Mouse (Mus musculus): ENCODE results near the gene Gm45808. TPM values are rescaled to one million over a fixed set of nuclear protein-coding genes. Genes with fewer than 3 reads are reported as not detected.
"Not testable (repeated sequence)": the region's sequence is repeated elsewhere in the genome, so short reads cannot be mapped to it uniquely, and the experiment has no call there.

The Gm45808 gene
- polyA plus RNA-seq, 1 experiment from 2014 or later: not detected

DNA sequence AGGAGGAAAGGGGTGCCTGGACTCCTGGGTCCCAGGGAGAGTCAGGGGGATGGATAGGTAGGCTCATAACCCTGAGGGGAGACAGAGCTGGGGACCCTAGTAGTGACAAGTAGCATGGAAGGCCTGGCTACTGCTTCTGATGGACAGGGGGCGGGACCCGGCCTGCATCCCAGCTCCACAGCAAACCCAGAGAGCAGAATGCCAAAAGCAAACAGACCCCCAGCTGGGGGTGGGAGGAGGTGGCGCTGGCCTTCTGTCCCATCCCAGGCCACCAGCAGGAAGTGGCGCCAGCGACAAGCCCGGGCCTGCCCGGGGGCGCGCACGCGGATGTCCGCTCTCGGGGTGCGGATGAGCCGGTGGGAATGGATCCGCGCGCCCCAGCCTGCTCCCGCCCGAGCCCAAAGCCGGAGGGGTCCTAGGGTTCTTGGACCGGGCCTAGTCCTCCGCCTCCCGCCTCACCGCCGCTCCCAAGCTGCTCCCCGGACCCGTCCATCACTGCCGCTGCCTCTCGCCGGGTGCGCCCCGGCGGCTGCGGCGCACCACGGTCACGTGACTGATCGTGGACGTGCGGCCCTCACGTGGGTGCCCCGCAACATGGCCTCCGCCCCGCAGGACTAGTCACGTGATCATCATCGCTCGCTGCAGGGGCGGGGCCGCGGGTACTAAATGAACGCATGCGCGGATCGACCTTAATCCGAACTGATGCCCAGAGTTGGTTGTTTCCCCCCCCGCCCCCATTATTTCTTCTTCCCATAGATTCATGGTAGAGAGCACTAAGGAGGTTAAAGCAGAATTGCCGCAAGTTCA, 20.1 kb downstream of the Gm45808 start, which contains the start of gene Bax:
Bax (minus strand) TSS at position 616 of the 807 bp plus-strand sequence.
- peak; percentile 99 for DNase-seq (ENCODE audit: low spot score, missing footprints)
- H3K4me3 ChIP-seq (ENCODE audit: low read depth, low read length): peak within 1 kb of the TSS; percentile 87
- H3K4me1 ChIP-seq (ENCODE audit: control insufficient read depth, insufficient read depth, low read length): peaks cover 12% of the 10 kb centered on the region
- H3K36me3 ChIP-seq (ENCODE audit: control insufficient read depth, insufficient read depth, low read length): peaks cover 7% of the 10 kb centered on the region; the same call in 1 of the 2 replicates
- H3K9me3 ChIP-seq (ENCODE audit: control insufficient read depth, low read length): no peaks in the 10 kb centered on the region
- ATAC-seq (ENCODE audit: low FRiP score): peak; percentile 86
- H3K27me3 ChIP-seq (ENCODE audit: control insufficient read depth, insufficient read depth, low read length): no peaks in the 10 kb centered on the region
- peak within 1 kb of the TSS; percentile 88 for H3K9ac ChIP-seq (ENCODE audit: low read length)
- H3K27ac ChIP-seq (ENCODE audit: low read depth, low read length): peak within 1 kb of the TSS; percentile 14; the same call in 1 of the 2 replicates
- H3K4me2 ChIP-seq: peak within 1 kb of the TSS; percentile 95
- under 1% methylated on average over 57 of the region's 58 CpGs for WGBS

DNA sequence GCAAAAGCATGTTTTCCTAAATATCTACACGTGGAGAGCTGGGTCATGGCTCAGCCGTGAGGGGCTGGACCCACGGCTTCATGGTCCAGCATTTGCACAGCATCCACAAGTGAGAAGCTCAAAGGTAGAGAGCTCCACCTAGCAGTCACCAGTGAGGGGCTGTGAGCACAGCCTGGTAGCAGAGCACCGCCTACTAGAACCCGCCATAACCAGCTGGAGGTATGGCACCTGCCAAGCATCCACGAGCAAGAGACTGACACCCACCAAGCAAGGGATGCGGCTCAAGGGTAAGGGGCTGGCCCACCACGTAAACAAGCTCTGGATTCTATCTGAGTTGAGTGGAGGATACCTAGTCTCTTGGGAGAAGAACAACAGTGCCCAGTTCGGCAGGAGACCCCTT, 21.1 kb downstream of the Gm45808 start:
- Histone ChIP-seq H3K36me3 (ENCODE audit: control insufficient read depth, insufficient read depth, low read length) (peaks cover 7% of the 10 kb centered on the region; the same call in 1 of the 2 replicates), H3K4me1 (ENCODE audit: control insufficient read depth, insufficient read depth, low read length) (peaks cover 14% of the 10 kb centered on the region), H3K4me3 (ENCODE audit: low read depth, low read length) (peak overlapping the region; percentile 87), H3K27me3 (ENCODE audit: control insufficient read depth, insufficient read depth, low read length) (no peaks in the 10 kb centered on the region), H3K4me2 (peak overlapping the region; percentile 95), H3K9ac (ENCODE audit: low read length) (peak overlapping the region; percentile 88), H3K9me3 (ENCODE audit: control insufficient read depth, low read length) (no peaks in the 10 kb centered on the region), H3K27ac (ENCODE audit: low read depth, low read length) (no peak overlapping the region)
- 85% methylated on average over 9 of the region's 9 CpGs for WGBS
- no peak for DNase-seq (ENCODE audit: low spot score, missing footprints)
- ATAC-seq (ENCODE audit: low FRiP score): no peak

DNA sequence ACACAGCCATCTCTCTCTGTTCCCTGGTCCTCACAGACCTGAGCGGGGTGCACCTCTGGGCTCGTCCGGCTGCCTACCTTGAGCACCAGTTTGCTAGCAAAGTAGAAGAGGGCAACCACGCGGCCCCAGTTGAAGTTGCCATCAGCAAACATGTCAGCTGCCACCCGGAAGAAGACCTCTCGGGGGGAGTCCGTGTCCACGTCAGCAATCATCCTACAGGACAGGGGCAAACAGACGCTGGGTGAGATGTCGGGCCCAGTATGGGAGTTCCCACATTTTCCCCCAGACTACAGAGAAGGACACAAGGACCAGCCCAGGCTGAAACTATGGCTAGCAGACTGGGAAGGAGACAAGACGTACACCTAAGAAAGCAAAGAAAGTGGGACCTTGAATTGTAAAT, 21.5 kb downstream of the Gm45808 start:
- Histone ChIP-seq H3K4me3 (ENCODE audit: low read depth, low read length) (no peak overlapping the region), H3K36me3 (ENCODE audit: control insufficient read depth, insufficient read depth, low read length) (peaks cover 7% of the 10 kb centered on the region; the same call in 1 of the 2 replicates), H3K9me3 (ENCODE audit: control insufficient read depth, low read length) (no peaks in the 10 kb centered on the region), H3K4me2 (no peak overlapping the region), H3K4me1 (ENCODE audit: control insufficient read depth, insufficient read depth, low read length) (peaks cover 19% of the 10 kb centered on the region), H3K27ac (ENCODE audit: low read depth, low read length) (no peak overlapping the region), H3K27me3 (ENCODE audit: control insufficient read depth, insufficient read depth, low read length) (no peaks in the 10 kb centered on the region), H3K9ac (ENCODE audit: low read length) (no peak overlapping the region)
- WGBS: 96% methylated on average over 12 of the region's 12 CpGs
- DNase-seq (ENCODE audit: low spot score, missing footprints) (no peak), ATAC-seq (ENCODE audit: low FRiP score) (no peak)

DNA sequence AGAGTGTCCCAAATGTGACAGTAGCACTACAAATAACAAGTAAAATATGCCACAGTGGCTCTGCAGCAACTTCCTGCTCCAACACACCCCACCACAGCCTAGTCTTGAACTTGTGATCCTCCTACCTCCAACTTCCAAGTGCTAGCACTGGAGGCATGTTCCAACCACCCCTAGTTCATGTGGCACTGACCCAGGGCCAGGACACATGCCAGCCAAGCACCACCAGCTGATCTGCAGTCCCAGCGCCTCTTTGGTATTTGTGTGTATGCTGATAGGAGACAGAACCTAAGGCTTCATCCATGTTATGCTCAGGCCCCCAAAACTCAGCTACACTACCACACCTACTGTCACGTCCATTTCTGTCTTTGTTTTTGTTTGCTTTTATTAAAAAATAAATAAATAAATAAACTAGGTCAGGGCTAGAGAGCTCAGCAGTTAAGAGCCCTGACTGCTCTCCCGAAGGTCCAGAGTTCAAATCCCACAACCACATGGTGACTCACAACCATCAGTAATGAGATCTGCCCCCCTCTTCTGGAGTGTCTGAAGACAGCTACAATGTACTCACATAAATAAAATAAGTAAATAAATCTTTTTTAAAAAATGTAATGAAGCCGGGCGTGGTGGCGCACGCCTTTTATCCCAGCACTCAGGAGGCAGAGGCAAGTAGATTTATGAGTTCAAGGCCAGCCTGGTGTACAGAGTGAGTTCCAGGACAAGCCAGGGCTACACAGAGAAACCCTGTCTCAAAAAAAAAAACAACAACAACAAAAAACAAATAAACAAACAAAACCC, 22.4 kb downstream of the Gm45808 start:
- Histone ChIP-seq H3K4me2 (no peak overlapping the region), H3K9me3 (ENCODE audit: control insufficient read depth, low read length) (no peaks in the 10 kb centered on the region), H3K27ac (ENCODE audit: low read depth, low read length) (no peak overlapping the region), H3K27me3 (ENCODE audit: control insufficient read depth, insufficient read depth, low read length) (no peaks in the 10 kb centered on the region), H3K36me3 (ENCODE audit: control insufficient read depth, insufficient read depth, low read length) (peaks cover 7% of the 10 kb centered on the region; the same call in 1 of the 2 replicates), H3K9ac (ENCODE audit: low read length) (no peak overlapping the region), H3K4me3 (ENCODE audit: low read depth, low read length) (no peak overlapping the region), H3K4me1 (ENCODE audit: control insufficient read depth, insufficient read depth, low read length) (peaks cover 19% of the 10 kb centered on the region)
- DNase-seq (ENCODE audit: low spot score, missing footprints) (no peak), ATAC-seq (ENCODE audit: low FRiP score) (no peak)
- 98% methylated on average over 7 of the region's 7 CpGs for WGBS

DNA sequence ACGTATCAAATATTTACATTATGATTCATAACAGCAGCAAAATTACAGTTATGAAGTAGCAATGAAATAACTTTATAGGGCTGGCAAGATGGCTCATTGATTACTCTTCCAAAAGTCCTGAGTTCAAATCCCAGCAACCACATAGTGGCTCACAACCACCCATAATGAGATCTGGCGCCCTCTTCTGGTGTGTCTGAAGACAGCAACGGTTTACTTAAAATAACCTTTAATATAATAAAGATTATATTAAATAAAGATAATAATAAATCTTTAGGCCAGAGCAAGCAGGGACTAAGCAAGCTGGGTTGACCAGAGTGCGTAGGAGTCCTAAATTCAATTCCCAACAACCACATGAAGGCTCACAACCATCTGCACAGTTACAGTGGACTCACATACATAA, 23.7 kb downstream of the Gm45808 start:
- peaks cover 26% of the 10 kb centered on the region for H3K4me1 ChIP-seq (ENCODE audit: control insufficient read depth, insufficient read depth, low read length)
- not testable (repeated sequence) for H3K27ac ChIP-seq (ENCODE audit: low read depth, low read length); DNase-seq (ENCODE audit: low spot score, missing footprints); H3K27me3 ChIP-seq (ENCODE audit: control insufficient read depth, insufficient read depth, low read length); ATAC-seq (ENCODE audit: low FRiP score); H3K4me3 ChIP-seq (ENCODE audit: low read depth, low read length); H3K4me2 ChIP-seq; H3K9me3 ChIP-seq (ENCODE audit: control insufficient read depth, low read length); H3K9ac ChIP-seq (ENCODE audit: low read length)
- WGBS: 79% methylated on average over 4 of the region's 4 CpGs
- peaks cover 11% of the 10 kb centered on the region; the same call in 1 of the 2 replicates for H3K36me3 ChIP-seq (ENCODE audit: control insufficient read depth, insufficient read depth, low read length)

DNA sequence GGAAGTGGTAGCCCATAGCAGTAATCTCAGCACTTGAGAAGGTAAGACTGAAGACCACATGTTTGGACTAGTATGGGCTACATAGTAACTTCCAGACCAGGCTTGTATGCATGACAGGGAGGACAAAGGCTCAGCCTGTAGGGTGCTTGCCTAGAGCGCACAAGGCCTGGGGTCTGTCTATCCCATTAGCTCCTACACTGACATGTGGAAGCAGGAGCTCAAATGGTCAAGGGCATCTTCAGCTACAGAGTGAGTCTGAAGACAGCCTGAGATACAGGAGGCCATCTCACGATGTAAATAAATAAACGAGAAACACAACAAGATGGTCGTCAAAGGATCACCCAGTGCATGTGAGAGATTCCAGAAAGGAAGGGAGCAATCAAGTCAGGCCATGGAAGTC, 24.3 kb downstream of the Gm45808 start:
- Histone ChIP-seq H3K36me3 (ENCODE audit: control insufficient read depth, insufficient read depth, low read length) (peaks cover 15% of the 10 kb centered on the region), H3K4me1 (ENCODE audit: control insufficient read depth, insufficient read depth, low read length) (peaks cover 31% of the 10 kb centered on the region), H3K9me3 (ENCODE audit: control insufficient read depth, low read length) (no peaks in the 10 kb centered on the region), H3K27me3 (ENCODE audit: control insufficient read depth, insufficient read depth, low read length) (no peaks in the 10 kb centered on the region), H3K9ac (ENCODE audit: low read length) (no peak overlapping the region), H3K27ac (ENCODE audit: low read depth, low read length) (no peak overlapping the region), H3K4me2 (no peak overlapping the region), H3K4me3 (ENCODE audit: low read depth, low read length) (no peak overlapping the region)
- ATAC-seq (ENCODE audit: low FRiP score) (no peak), DNase-seq (ENCODE audit: low spot score, missing footprints) (no peak)
- 91% methylated on average over 4 of the region's 4 CpGs for WGBS

DNA sequence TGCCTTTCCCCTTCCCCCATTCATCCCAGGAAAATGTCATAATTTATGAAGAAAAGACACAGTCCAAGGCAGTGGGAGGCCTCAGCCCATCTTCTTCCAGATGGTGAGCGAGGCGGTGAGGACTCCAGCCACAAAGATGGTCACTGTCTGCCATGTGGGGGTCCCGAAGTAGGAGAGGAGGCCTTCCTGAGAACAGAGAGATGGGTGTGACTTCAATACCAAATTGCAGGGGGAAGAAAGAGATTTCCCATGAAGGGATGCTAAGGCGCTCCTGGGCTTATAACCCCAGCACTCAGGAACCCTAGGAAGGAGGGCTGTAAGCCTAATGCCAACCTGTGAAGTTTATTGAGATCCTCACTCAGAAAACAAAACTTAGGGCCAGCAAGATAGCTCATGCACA, 24.8 kb downstream of the Gm45808 start:
- ATAC-seq (ENCODE audit: low FRiP score): no peak

DNA sequence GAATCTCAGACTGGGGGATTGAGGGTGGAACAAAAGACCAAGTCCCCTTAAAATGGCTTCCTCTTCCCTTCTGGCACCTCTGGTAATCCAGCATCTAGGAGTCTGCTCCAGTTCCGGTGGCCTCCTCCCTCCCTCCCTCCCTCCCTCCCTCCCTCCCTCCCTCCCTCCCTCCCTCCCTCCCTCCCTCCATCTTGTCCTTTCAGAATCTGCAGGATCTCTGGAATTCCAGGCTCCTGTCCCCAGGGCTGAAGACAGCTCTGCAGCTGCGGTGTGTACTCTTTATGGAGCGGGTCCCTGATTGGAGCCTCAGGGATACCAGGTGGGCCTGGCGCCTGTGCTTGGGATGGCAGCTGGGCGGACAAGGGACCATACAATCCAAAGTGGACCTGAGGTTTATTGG, 25.3 kb downstream of the Gm45808 start:
- H3K9me3 ChIP-seq (ENCODE audit: control insufficient read depth, low read length): no peaks in the 10 kb centered on the region
- H3K4me2 ChIP-seq: no peak overlapping the region
- 65% methylated on average over 5 of the region's 5 CpGs for WGBS
- no peak overlapping the region for H3K4me3 ChIP-seq (ENCODE audit: low read depth, low read length)
- H3K4me1 ChIP-seq (ENCODE audit: control insufficient read depth, insufficient read depth, low read length): peaks cover 34% of the 10 kb centered on the region
- DNase-seq (ENCODE audit: low spot score, missing footprints) (no peak), ATAC-seq (ENCODE audit: low FRiP score) (no peak)
- no peaks in the 10 kb centered on the region for H3K27me3 ChIP-seq (ENCODE audit: control insufficient read depth, insufficient read depth, low read length)
- no peak overlapping the region for H3K9ac ChIP-seq (ENCODE audit: low read length)
- H3K27ac ChIP-seq (ENCODE audit: low read depth, low read length): peak overlapping the region; percentile 60
- H3K36me3 ChIP-seq (ENCODE audit: control insufficient read depth, insufficient read depth, low read length): peaks cover 20% of the 10 kb centered on the region

More for the DNA sequence above, 24.8 kb downstream of the Gm45808 start:
- Histone ChIP-seq H3K27ac (ENCODE audit: low read depth, low read length) (peak overlapping the region; percentile 20; the same call in 1 of the 2 replicates), H3K27me3 (ENCODE audit: control insufficient read depth, insufficient read depth, low read length) (no peaks in the 10 kb centered on the region), H3K36me3 (ENCODE audit: control insufficient read depth, insufficient read depth, low read length) (peaks cover 17% of the 10 kb centered on the region), H3K4me1 (ENCODE audit: control insufficient read depth, insufficient read depth, low read length) (peaks cover 34% of the 10 kb centered on the region), H3K9ac (ENCODE audit: low read length) (no peak overlapping the region), H3K4me2 (no peak overlapping the region), H3K9me3 (ENCODE audit: control insufficient read depth, low read length) (no peaks in the 10 kb centered on the region), H3K4me3 (ENCODE audit: low read depth, low read length) (no peak overlapping the region)
- no peak for DNase-seq (ENCODE audit: low spot score, missing footprints)
- 91% methylated on average over 4 of the region's 4 CpGs for WGBS
